Mouse (Mus musculus) spleen, postnatal 10 days (tissue): Measurements from ENCODE around the gene Nfic.

Experiments
- DNase-seq, 2 experiments: peaks; one replicate each; pipeline ENCODE4 v3.0.0; 2021 to 2022; ENCODE audit warnings: low spot score in 2 of 2

Nfic gene

DNA sequence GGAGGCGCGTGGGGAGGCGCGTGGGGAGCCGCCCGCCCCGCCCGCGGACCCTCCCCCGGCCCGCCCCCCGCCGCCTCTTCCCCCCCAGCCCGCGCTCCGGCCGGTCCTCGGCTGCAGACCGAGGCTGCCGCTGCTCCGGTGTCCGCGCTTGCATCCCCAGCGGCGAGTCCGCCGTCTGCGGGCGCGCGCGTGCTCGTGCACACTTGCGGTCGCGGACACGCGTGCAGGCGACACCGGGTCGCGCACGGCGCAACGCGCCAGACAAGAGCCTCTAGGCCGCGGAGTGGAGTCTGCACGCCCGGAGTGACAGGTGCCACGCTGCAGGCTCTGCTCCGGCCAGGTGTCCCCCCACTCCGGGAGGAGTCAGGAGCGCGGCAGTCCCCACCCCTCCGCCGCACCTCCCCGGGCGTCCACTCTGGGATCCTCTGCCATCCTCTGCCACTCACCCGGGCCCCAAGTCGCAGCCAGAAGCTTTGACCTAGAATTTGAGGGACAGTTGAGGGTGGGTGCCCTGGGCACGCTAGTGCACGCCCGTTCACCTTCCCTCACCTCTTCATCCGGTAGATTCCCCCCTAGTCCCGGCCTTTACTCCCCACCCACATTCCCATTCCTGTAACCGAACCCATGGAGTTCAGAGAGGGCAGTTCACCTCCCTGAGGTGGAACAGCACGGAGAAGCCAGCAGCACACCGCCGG lies 24.5 kb downstream of the Nfic start:
- DNase-seq = peak; percentile 46 to 69

DNA sequence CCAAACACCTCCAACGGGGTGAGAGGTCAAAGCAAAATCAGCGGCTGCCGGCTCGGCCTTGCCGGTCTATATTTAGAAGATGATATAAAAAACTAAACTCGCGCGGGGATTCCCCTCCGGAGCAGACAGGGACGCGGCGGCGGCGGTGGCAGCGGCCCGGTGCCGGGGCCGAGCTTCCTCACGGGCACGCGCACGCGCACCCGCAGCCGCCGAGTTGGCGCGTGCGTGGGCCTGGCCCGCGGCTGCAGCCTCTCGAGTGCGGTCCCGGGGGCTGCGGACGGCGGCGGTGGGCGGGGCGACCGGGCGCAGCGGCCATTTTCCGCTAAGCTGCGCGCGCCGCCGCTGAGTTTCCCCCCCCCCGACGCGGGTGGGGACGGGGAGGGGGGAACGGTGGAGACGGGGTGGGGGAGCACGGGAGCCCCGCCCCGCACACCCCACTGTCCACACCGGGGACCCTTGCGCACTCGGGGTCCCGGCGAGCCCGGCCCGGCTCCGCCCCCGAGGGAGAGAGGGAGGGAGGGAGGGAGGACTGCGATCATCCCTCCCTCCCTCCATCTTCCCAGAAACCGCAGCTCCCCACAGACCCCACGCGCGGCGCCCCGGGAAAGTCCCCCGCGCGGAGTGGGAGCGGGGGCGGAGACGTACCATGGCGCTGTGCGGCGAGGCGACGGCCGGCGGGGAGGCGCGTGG lies 25.1 kb downstream of the Nfic start:
- peak; percentile 78 to 84 for DNase-seq

DNA sequence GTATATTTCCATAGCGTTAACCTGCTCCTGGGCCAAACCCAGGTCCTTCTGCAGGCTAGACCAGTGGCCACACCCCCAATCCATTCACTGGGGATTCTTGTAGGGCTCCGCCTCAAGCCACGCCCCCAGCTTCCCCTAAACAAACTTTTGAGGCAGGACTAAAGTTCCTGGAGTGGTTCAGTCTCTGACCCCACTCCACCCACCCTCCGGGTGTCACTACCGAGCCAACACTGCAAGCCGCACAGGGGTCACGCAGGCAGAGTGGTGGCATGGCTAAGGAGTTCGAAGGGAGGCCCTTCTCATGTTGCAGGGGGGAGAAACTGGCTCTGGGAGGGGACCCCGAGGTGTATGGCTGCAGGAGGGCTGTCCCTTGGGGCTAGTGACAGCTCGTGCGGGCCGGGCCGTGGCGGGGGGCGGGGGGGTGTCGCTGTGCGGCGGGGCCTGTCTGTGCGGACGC lies 25.8 kb downstream of the Nfic start:
- peak; percentile 74 to 90 for DNase-seq

DNA sequence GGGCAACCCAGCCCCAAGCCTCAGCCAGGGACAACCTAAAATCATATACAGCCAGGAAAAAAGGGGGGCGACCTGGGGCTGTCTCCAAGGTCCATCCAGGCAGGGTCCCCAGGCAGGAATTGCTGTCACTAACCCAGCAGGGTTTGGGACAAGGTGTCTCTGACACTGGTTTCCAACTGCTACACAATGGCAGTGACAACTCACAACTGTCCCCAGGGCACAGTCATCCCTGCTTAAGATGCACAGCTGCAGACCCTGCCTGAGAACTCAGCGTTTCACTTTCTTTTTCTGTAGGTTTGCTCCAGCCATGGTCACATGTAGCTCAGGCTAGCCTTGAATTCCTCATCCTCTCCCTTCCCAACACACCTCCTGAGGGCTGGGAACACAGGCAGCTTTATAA lies 26.3 kb downstream of the Nfic start:
- peak in 1 of 2 experiments; percentile 16 for DNase-seq

DNA sequence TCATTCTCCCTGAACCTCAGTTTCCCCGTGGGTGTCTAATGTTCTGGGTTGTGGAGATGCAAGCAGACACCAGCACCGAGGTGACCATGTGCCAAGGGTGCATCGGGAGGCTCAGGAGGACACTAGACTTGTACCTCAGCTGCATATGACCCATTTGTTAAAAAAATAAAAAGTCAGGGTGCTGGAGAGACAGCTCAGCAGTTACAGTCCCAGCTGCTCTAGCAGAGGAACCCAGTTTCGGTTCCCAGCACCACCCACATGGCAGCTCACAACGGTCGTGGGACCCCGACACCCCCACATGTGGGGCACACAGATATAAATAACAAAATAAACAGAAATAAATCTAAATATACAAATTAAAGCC lies 26.9 kb downstream of the Nfic start:
- DNase-seq = no peak

DNA sequence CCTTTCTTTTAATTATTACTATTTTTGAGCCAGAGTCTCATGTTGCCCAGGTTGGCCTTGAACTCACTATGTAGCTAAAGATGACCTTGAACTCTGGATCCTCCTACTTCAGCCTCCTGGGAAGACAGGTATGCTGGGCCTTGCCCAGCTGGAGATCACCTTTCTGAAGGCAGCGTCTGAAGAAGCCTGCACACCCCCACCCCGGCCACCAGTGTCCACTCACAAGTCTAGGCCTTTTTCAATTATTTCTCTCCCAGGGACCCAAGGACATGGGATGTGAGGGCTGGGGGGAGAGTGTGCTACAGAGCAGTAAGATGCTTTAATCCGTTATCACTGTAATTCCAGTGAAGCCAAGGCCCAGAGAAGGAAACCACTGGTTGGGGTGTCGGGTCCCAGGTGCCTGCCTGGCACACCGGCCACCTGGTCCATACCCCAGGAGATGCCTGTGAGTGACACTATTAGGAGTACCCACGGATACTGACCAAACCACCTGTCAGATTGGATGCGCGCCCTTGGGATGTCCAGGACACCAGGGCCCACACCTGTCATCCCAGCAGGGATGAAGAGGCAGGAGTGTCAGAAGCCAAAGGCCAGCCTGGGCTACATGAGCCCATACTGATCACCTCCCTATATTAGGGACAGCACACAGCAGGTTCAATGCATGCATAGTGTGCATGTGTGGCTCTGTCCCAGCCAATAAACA lies 27.5 kb downstream of the Nfic start:
- DNase-seq = peak; percentile 8 to 18

DNA sequence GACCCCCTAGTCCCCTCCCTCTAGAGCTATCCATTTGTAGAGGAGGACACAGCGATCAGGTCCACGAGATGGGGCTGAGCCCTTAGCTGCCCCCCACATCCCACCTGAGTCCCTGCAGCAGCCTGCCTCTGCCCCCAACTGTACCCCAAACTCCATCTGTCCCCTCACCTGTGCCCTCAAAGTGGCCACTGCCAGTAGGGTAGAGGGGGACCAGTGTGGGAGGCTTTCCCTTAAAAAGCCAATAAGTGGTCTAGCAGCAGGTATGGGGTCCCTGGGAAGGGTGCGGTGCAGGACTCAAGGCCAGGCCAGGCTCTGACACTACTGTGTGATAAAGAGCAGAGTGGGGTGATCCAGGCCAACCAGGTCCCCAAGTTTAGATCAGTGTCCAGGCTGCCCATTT lies 28.1 kb downstream of the Nfic start:
- peak in 1 of 2 experiments; percentile 6 for DNase-seq

DNA sequence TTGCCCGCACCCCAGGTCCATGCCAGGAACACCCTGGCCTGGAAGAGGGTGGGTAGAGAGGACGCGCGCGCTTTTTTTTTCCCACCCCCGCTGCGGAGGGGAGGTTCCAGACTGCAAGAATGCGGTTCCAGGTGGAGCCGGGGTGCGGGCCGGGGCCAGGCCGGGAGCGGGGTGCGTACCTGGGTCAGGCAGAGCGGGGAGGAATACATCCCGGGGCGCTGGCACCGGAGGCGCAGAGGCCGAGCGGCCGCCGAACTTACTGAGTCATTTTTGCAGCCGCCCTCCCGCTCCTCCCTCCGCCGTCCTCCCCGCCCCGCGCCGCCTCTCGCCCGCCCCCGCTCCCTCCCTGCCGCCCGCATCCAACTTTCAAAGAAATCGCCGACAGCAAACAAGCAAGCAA lies 28.5 kb downstream of the Nfic start:
- DNase-seq = peak; percentile 24 to 59

DNA sequence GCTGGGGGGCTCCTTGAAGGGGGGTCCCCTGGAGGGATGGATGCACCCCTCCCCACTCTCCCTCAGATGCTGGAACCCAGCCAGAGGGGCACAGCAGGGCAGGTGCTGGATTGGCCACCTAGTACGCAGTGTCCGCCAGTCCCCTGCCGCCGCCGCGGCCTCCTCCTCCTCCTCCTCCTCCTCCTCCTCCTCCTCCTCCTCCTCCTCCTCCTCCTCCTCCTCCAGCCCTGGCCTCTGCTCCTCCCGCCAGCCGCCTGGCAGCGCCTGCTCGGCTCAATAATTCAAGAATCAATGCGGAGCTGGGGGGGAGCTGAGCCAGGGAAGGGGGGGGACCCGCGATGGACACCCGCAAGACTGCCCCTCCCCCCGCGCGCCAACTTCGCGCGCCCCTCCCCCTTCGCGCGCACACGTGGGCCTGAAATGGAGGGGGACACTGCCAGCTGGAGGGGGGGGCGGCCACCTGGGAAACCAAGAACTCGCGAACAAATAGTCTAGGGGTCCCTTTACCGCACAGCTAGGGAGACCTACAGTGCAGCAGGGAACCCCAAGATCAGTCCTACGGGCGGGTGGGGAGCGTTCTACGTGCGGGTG lies 29.3 kb downstream of the Nfic start:
- peak in 1 of 2 experiments; percentile 24 for DNase-seq

DNA sequence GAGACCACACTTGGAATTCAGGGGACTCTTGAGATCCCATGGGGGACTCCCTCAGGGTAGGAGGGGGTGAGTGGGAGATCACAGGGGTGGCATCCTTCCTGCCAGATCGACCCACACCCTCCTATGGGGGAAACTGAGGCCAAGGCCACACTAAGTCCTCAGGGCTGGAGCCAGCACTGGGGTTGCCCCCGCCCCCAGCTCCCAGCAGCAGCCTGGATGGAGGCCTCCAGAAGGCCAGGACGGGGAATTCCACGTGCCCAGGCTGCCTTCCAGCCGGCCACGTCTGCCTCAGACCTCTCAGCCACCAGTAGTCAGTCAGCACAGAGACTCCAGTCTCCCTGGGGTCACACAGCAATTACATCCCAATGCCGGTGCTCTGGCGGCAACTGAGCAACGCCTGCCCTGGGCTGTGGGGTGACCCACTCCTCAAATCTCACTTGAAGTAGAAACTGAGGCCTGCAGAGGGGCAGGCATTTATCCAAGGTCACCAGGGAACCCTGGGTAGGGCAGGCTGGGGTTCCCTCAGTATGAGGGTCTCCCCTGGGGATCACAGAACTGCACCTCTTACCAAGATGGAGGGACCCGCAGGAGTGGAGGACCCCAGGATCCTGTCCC lies 30.1 kb downstream of the Nfic start:
- DNase-seq = peak; percentile 12 to 30

DNA sequence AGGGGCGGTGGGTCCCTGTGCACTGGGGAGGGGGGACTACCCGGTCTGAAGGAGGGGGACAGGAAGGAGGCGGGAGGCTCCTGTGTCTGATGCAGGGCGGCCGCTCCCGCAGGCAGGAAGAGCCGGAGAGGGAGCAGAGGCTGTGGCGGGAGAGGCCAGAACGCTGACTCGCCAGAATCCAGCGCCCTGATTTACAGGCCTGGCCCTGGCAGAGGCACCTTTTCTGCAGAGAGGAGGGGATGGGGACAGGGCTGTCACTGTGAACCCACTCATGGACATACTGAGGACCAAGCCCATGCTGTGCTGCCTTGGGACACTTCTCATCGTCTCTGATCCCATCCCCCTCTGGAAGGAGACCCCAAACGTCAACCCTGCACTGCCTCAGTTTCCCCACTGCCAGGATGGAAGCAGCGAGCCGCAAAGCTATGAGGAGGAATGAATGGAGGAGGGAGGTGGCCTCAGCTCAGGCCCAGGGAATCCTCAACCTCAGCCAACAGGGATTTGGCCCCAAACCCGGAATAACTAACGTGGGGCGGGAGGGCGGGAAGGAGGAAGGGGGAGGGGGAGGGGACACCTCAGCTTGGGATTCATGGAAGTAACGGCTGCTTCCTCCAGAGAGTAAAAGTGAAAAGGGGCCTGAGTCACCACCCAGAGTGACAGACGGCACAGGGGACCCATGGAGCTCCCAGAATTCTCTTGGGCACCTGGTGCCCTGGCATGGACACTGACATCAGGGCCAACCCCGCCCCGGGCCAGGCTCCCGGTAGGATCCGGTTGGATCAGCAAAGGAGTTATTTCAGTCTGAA lies 31.0 kb downstream of the Nfic start:
- DNase-seq = peak; percentile 5 to 23

DNA sequence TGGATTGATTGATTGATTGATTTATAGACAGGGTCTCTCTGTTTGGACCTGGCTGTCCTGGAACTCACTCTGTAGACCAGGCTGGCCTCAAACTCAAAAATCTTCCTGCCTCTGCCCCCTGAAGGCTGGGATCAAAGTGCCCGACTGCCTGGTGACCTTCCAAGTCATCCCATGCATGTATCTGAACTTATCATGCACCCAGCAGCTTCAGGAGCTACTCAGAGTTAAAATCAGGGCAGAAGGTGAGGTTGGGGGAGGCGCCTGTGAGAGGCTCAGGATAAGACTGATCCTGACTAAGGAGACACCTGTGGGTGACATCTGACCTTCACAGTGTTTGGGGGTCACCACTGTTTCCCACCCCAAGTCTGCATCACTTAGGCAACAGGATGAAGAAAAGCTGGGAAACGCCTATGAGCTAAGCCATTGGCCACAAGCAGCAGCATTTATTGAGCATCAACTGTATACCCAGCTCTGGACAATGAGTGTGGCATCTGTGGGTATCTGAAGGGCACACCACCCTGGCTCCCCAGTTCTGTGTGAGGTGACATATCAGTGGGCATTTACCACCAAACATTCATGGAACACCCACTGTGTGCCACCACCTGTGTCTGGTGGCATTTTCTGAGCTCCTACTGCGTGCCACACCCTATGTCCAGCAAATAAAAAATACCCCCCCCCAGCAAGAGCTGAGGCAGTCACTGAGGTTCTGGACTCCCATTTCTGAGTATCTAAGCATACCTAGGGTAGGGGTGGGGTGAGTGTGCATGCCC lies 31.8 kb downstream of the Nfic start:
- DNase-seq = no peak

DNA sequence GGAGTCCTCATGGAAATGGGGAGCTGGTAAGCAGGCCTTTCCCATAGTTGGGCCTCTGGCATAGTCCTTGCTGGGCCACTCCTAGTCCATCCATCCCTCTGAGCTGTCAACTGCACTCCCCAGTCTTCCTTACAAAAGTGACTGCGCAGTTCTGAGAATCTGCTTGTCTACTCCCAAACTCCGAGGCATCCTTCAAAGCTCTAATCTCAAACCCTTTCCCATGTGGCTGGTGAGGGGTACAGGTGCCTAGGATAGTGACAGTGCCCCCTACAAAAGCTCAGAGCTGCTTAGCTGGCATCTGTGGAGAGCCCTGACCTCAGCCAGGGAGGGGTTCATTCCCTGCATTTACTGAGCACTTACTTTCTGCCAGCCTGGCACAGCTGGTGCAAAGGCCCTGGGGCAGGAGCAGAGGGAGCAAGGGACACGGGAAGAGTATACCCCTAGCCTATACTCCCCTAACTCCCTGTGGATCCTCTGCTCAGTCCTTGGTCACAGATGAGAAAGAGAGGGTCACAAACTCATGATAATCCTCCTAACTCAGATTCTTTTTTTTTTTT lies 32.7 kb downstream of the Nfic start:
- no peak for DNase-seq

DNA sequence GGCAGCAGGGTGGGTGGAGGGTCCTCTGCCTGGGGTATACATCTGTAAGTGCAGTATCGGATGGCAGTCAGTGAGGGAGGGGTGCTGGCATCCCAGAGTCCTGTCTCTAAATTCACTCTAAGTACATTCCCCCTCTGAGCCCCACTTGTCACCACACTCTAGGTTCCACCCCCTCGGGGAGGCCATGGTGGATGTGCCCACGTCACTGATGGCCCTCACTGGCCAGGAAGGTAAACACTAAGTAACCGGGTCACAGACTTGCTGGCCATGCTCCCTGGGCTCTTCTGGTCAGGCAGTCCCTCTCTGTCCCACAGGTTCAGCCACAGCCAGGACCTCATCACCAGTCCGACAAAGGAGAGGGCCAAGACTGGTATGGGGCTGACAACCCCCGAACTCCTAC lies 33.2 kb downstream of the Nfic start:
- no peak for DNase-seq

DNA sequence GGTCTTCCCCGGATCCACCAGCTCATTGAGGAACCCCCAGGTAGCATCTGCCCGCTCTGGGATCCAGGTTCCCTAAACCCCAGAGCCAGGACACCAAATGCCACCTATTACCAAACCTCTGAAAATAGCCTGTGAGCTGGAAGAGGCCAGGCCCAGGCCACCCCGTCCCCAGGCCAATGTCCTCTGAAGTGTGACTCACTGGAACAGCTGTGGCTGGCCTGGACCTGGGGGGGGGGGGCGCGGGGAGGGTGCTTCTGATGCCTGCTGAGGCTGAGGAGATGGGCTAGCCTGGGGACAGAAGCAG lies 33.7 kb downstream of the Nfic start:
- no peak for DNase-seq

DNA sequence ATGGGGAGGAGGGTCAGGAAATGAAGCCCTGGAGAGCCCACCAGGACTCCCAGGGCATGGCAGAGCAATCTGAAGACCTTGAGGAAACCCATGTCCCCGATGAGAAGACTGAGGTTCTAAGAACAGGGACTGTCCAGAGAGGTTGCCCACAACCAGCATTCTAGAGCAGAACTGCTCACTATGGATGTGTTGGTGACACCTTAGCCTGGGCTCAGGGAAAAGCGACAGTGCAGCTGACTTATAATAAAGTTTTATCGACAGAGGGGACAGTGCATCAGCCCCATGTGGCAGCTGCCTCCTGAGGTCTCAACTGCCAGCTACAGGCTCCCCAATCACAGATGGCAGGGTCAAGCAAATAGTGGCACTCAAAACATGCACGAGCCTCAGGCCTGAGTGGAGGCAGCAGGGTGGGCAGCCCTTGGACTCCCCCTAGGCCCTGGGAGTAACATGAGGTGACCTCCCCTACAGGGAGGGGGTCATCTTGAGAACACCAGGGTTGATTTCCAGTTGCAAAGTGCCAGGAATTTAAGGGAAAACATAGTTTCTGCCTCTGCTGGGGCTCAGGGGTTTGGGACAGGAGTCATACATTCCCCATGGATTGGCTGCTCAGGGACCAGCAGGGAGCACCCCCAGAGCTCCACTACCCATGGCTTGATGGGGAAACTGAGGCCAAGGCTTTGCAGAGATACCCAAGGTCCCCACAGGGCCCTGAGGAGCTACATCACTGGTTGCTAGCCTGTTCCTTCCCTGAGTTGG lies 34.2 kb downstream of the Nfic start:
- DNase-seq = no peak

DNA sequence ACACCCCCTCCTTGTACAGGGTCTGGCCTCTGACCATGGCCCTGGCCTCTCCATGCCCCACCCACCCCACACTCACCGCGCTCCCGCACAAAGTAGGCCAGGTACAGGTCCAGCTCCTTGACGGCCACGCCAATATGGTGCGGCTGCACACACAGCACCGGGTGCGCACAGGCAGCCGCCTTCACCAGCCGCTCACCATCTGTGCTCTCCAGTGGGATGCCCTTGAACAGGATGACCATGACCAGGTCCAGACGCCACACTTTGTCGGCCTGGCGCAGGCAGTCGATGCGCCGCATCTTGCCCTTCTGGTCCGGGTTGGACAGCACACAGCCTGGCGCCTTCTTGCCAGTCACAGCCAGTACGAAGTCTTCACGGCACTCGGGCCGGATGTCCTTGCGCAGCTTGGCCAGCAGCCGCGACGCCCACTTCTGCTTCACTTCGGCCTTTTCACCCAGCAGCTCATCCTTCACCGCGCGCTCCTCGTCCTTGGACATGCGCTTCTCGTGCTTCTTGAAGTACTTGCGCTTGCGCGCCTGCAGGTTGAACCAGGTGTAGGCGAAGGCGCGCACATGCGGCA lies 35.2 kb downstream of the Nfic start:
- DNase-seq = no peak

DNA sequence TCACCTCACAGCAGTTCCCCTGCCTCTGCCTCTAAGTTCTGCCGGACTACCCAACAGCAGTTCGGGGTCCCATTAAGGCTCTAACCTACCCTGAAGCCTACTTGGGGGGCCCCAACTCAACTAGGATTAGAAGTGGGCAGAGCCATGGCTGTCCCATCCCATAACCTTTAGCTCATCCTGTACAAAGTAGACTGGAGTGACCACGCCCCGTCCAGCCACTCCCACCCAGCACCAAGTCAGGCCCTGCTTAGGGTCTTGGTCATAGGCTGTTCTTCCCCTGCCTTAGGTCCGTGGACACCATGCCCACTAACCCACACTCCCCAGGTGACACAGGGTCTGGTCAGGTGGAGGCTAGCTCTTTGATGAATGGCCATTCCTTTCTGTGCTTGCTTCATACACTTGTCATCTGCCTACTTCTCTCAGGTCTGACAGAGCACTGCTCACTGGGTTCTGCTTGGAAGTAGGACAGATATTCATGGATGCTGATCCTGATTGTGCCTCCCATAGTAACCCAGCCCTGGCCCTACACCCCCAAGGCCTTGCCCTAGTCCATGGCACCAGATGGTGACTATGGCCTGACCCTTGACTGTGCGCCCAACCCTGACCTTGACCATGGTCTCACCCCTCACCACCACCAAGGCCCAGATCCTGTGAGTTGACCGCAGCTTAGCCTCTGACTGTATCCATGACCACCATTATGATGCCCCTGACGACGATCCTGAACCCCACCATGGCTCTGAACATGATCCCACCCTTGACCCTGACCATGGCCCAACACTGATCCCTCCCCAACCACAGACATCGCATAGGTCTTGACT lies 36.1 kb downstream of the Nfic start:
- no peak for DNase-seq
